Mouse (Mus musculus) neural tube, embryonic 12.5 days (tissue): ENCODE results near the gene Ppp1r21. TPM values are rescaled to one million over a fixed set of nuclear protein-coding genes. Genes with fewer than 3 reads are reported as not detected.

Experiments used
- ATAC-seq: fragments of 200-750 bp; cut with Nextera tagmentation; 2 replicates; pipeline ENCODE4 v1.8.0; 2017; ENCODE audit warnings: low read depth, mild to moderate bottlenecking, moderate TSS enrichment, moderate library complexity; ENCODE audit not compliant: low FRiP score
- H3K27ac ChIP-seq: fragments of 300-500 bp; sonication (generic); 2 replicates; pipeline ENCODE4 v1.5.1; 2016
- H3K27me3 ChIP-seq: fragments of 300-500 bp; sonication (generic); replicated peaks from 2 replicates; pipeline ENCODE4 v1.6.1; 2016; ENCODE audit warnings: mild to moderate bottlenecking
- H3K36me3 ChIP-seq: fragments of 300-500 bp; sonication (generic); 2 replicates; pipeline ENCODE4 v1.6.1; 2016; ENCODE audit warnings: mild to moderate bottlenecking
- H3K4me1 ChIP-seq: fragments of 300-500 bp; sonication (generic); 2 replicates; pipeline ENCODE4 v1.6.1; 2016
- H3K4me2 ChIP-seq: fragments of 300-500 bp; sonication (generic); replicated peaks from 2 replicates; pipeline ENCODE4 v1.6.1; 2016; ENCODE audit warnings: mild to moderate bottlenecking
- H3K4me3 ChIP-seq: fragments of 300-500 bp; sonication (generic); 2 replicates; pipeline ENCODE4 v1.5.1; 2016
- H3K9ac ChIP-seq: fragments of 300-500 bp; sonication (generic); 2 replicates; pipeline ENCODE4 v1.6.1; 2016; ENCODE audit warnings: mild to moderate bottlenecking
- H3K9me3 ChIP-seq: fragments of 300-500 bp; sonication (generic); 2 replicates; pipeline ENCODE4 v1.6.1; 2016; ENCODE audit warnings: mild to moderate bottlenecking
- WGBS: fragments of 180-500 bp; shearing (Covaris S2); methylation state at CpG from one replicate; pipeline ENCODE4 v1.1.7; 2016; 5-methylcytosine and 5-hydroxymethylcytosine counted together
- polyA plus RNA-seq: library from polyadenylated mRNA; unstranded; fragments of >200 nt; fragmentation: Nextera tagmentation; extraction: Ambion mirVana; gene quantifications from 2 replicates; pipeline ENCODE4 v1.2.1, GENCODE M21; 2016

Ppp1r21 gene
- 32.4 and 33.3 TPM in 2 replicates for polyA plus RNA-seq

DNA sequence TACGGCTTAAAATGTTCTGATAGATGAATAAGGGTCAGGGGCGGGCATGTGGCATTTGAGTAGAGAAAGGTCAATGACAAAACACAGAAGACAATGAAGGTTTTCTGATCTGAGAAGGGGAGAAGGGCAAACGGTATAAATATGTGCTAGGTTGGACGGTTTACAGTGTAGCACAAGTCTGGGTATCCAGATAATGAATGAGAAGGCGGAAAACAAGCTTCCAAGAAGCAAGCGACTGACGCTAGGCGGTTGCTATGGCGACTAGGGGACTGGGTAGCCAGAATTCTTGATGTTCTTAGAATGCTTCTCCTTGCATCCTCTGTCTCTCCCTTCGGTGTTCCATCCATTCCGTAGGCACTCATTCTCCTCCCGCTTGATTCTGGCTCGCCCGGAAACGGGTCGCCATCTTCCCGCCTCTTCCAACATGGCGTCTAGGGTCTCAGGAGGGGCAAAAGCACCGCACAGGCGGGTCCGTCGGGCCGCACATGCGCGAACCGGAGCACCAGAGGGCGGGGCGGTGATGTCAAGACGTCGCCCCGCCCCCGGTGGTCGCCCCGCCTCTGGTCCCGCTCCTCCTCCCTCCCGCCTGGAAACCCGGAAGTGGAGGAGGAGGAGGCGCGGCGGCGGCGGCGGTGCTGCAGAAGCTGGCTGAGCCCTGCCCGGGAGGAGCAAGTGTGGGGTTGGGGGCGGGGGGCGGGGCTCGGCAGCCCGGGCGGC lies at the start of gene Ppp1r21:
TSS of gene Ppp1r21 (plus strand) at position 600 of the 717 bp plus-strand sequence.
- no peaks in the 10 kb centered on the region for H3K36me3 ChIP-seq
- H3K4me2 ChIP-seq, result peak within 1 kb of the TSS; percentile 72
- 7% methylated on average over 43 of the region's 49 CpGs for WGBS
- peak within 1 kb of the TSS; percentile 79 for H3K9ac ChIP-seq
- peak within 1 kb of the TSS; percentile 65 for H3K4me3 ChIP-seq
- no peaks in the 10 kb centered on the region for H3K27me3 ChIP-seq
- no peaks in the 10 kb centered on the region for H3K9me3 ChIP-seq
- H3K27ac ChIP-seq, result peak within 1 kb of the TSS; percentile 74
- peak; percentile 96 for ATAC-seq
- peaks cover 10% of the 10 kb centered on the region for H3K4me1 ChIP-seq

- Histone ChIP-seq H3K27me3 (no peaks in the 10 kb centered on the region), H3K9me3 (no peaks in the 10 kb centered on the region), H3K4me3 (no peak overlapping the region), H3K36me3 (no peaks in the 10 kb centered on the region), H3K4me1 (no peaks in the 10 kb centered on the region), H3K9ac (no peak overlapping the region), H3K4me2 (no peak overlapping the region), H3K27ac (no peak overlapping the region)
- ATAC-seq, result no peak
- WGBS, result 94% methylated on average over 10 of the region's 10 CpGs
These were observed 49.5 kb upstream of the Ppp1r21 start for GRCm38 (mm10) chr17:88480369-88480768.

- Histone ChIP-seq H3K4me3 (no peak overlapping the region), H3K36me3 (no peaks in the 10 kb centered on the region), H3K9ac (no peak overlapping the region), H3K4me2 (no peak overlapping the region), H3K27me3 (no peaks in the 10 kb centered on the region), H3K9me3 (no peaks in the 10 kb centered on the region), H3K4me1 (no peaks in the 10 kb centered on the region), H3K27ac (no peak overlapping the region)
- 90% methylated on average over 2 of the region's 2 CpGs for WGBS
- no peak for ATAC-seq
These were observed 48.9 kb upstream of the Ppp1r21 start for GRCm38 (mm10) chr17:88481062-88481461.

- Histone ChIP-seq H3K9me3 (no peaks in the 10 kb centered on the region), H3K27me3 (no peaks in the 10 kb centered on the region), H3K4me3 (no peak overlapping the region), H3K36me3 (peaks cover 4% of the 10 kb centered on the region), H3K9ac (no peak overlapping the region), H3K4me1 (no peaks in the 10 kb centered on the region), H3K27ac (no peak overlapping the region), H3K4me2 (no peak overlapping the region)
- 90% methylated on average over 3 of the region's 3 CpGs for WGBS
- no peak for ATAC-seq
These were observed 48.3 kb upstream of the Ppp1r21 start for GRCm38 (mm10) chr17:88481587-88481986.

GRCm38 (mm10) chr17:88484539-88484938 lies 45.4 kb upstream of the Ppp1r21 start:
- Histone ChIP-seq H3K4me1 (no peaks in the 10 kb centered on the region), H3K27ac (no peak overlapping the region), H3K4me2 (no peak overlapping the region), H3K4me3 (no peak overlapping the region), H3K9me3 (no peaks in the 10 kb centered on the region), H3K36me3 (peaks cover 6% of the 10 kb centered on the region), H3K27me3 (no peaks in the 10 kb centered on the region), H3K9ac (no peak overlapping the region)
- no peak for ATAC-seq
- WGBS, result 95% methylated on average over 11 of the region's 11 CpGs

DNA sequence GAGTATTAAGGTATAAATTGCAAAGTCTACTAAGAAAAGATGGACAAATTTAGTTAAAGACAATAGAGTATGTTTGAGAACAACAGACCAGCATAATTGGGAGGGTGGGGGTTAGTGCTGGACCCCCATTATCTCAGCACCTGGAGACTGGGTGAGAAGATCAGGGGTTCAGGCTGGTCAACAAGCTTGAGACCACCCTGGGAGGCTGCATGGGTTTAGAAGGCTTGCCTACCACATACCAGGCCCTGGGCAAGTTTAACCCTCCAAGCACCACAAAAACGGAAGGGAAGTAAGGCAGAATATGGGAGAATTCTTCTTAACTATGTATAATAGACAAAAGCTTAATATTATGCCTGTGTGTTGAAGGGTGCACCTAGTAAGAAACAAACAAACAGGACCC lies 45.0 kb upstream of the Ppp1r21 start:
- H3K4me2 ChIP-seq, result no peak overlapping the region
- H3K27me3 ChIP-seq, result no peaks in the 10 kb centered on the region
- no peaks in the 10 kb centered on the region for H3K9me3 ChIP-seq
- H3K4me1 ChIP-seq, result no peaks in the 10 kb centered on the region
- peaks cover 6% of the 10 kb centered on the region for H3K36me3 ChIP-seq
- 97% methylated on average over 1 of the region's 1 CpGs for WGBS
- no peak overlapping the region for H3K4me3 ChIP-seq
- no peak for ATAC-seq
- no peak overlapping the region for H3K9ac ChIP-seq
- H3K27ac ChIP-seq, result no peak overlapping the region

DNA sequence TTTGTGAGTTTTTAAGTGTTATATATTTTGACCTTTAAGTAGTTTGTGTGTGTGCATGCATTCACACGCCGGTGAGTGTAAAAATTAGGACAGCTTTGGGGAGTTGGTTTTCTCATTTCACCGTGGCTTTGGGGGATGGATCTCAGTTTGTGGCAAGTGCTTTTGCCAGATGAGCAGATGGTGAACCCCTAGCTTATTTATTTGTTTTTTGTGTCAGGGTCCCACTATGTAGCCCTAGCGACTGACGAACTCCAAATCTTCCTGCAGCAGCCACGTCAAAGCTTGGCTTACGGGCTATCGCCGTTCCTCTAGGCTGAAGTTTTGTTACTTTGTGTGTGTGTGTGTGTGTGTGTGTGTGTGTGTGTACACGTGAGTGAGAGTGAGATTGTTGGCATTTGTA lies 39.4 kb upstream of the Ppp1r21 start:
- Histone ChIP-seq H3K27me3 (no peaks in the 10 kb centered on the region), H3K27ac (no peak overlapping the region)
- 91% methylated on average over 10 of the region's 10 CpGs for WGBS

GRCm38 (mm10) chr17:88491366-88492106 lies 38.4 kb upstream of the Ppp1r21 start:
- ATAC-seq, result no peak
- 96% methylated on average over 13 of the region's 13 CpGs for WGBS
- Histone ChIP-seq H3K4me1 (peaks cover 18% of the 10 kb centered on the region; the same call in 1 of the 2 replicates), H3K27me3 (no peaks in the 10 kb centered on the region), H3K27ac (no peak overlapping the region), H3K4me3 (no peak overlapping the region), H3K4me2 (no peak overlapping the region), H3K36me3 (peaks cover 8% of the 10 kb centered on the region; the same call in 1 of the 2 replicates), H3K9me3 (no peaks in the 10 kb centered on the region), H3K9ac (no peak overlapping the region)

More for the DNA sequence above, 39.4 kb upstream of the Ppp1r21 start:
- no peak for ATAC-seq
- Histone ChIP-seq H3K4me2 (no peak overlapping the region), H3K9me3 (no peaks in the 10 kb centered on the region), H3K4me1 (peaks cover 18% of the 10 kb centered on the region; the same call in 1 of the 2 replicates), H3K36me3 (peaks cover 12% of the 10 kb centered on the region), H3K4me3 (no peak overlapping the region), H3K9ac (no peak overlapping the region)

GRCm38 (mm10) chr17:88492107-88492460 lies 37.8 kb upstream of the Ppp1r21 start:
- Histone ChIP-seq H3K27ac (no peak overlapping the region), H3K4me3 (no peak overlapping the region), H3K27me3 (no peaks in the 10 kb centered on the region), H3K36me3 (peaks cover 6% of the 10 kb centered on the region; the same call in 1 of the 2 replicates), H3K4me1 (peaks cover 18% of the 10 kb centered on the region; the same call in 1 of the 2 replicates), H3K4me2 (no peak overlapping the region), H3K9ac (no peak overlapping the region), H3K9me3 (no peaks in the 10 kb centered on the region)
- ATAC-seq, result no peak
- WGBS, result 96% methylated on average over 5 of the region's 5 CpGs

GRCm38 (mm10) chr17:88493551-88493950 lies 36.4 kb upstream of the Ppp1r21 start:
- no peak overlapping the region for H3K9ac ChIP-seq
- H3K9me3 ChIP-seq, result no peaks in the 10 kb centered on the region
- H3K4me2 ChIP-seq, result no peak overlapping the region
- H3K27me3 ChIP-seq, result no peaks in the 10 kb centered on the region
- ATAC-seq, result no peak
- peak overlapping the region; percentile 13; the same call in 1 of the 2 replicates for H3K27ac ChIP-seq
- WGBS, result 63% methylated on average over 9 of the region's 9 CpGs
- H3K4me3 ChIP-seq, result no peak overlapping the region
- peaks cover 18% of the 10 kb centered on the region; the same call in 1 of the 2 replicates for H3K4me1 ChIP-seq
- H3K36me3 ChIP-seq, result peaks cover 6% of the 10 kb centered on the region; the same call in 1 of the 2 replicates

- Histone ChIP-seq H3K4me3 (no peak overlapping the region), H3K4me1 (peaks cover 18% of the 10 kb centered on the region; the same call in 1 of the 2 replicates)
- peak; percentile 89 for ATAC-seq
These were observed 35.7 kb upstream of the Ppp1r21 start for GRCm38 (mm10) chr17:88494121-88494771.

GRCm38 (mm10) chr17:88494772-88495132 lies 35.2 kb upstream of the Ppp1r21 start:
- Histone ChIP-seq H3K9me3 (no peaks in the 10 kb centered on the region), H3K27ac (no peak overlapping the region), H3K27me3 (no peaks in the 10 kb centered on the region), H3K4me1 (peaks cover 18% of the 10 kb centered on the region; the same call in 1 of the 2 replicates), H3K4me2 (peak overlapping the region; percentile 38), H3K36me3 (peaks cover 6% of the 10 kb centered on the region; the same call in 1 of the 2 replicates), H3K4me3 (no peak overlapping the region), H3K9ac (0 out of 2 replicates have a peak overlapping the region, but pooled peaks have one; percentile 2)
- peak; percentile 55 for ATAC-seq
- WGBS, result 39% methylated on average over 10 of the region's 10 CpGs

More at GRCm38 (mm10) chr17:88494121-88494771, 35.7 kb upstream of the Ppp1r21 start:
- no peaks in the 10 kb centered on the region for H3K27me3 ChIP-seq
- peak overlapping the region; percentile 38 for H3K4me2 ChIP-seq
- H3K36me3 ChIP-seq, result peaks cover 6% of the 10 kb centered on the region; the same call in 1 of the 2 replicates
- H3K9me3 ChIP-seq, result no peaks in the 10 kb centered on the region
- peak overlapping the region; percentile 2; the same call in 1 of the 2 replicates for H3K9ac ChIP-seq
- WGBS, result 40% methylated on average over 14 of the region's 14 CpGs
- H3K27ac ChIP-seq, result peak overlapping the region; percentile 21; the same call in 1 of the 2 replicates
